Mouse (Mus musculus) erythroblast, embryonic 14.5 days (primary cell): Measurements from ENCODE around the gene Klhdc4.

Experiments
- GATA1 ChIP-seq: IDR thresholded peaks from 2 replicates; pipeline ENCODE4 v1.6.1; 2012; ENCODE audit warnings: low read length, inconsistent platforms, mixed read lengths
- TAL1 ChIP-seq: IDR thresholded peaks from 3 replicates; pipeline ENCODE4 v1.6.1; 2012; ENCODE audit warnings: low read length, inconsistent platforms, mixed read lengths

GRCm38 (mm10) chr8:121792627-121793026 lies 36.7 kb downstream of the Klhdc4 start:
- TF ChIP-seq TAL1, result no peak
- no peak for TF ChIP-seq GATA1
